Mouse (Mus musculus) MEL (cell line): ENCODE data around the gene Fbxw21. TPM values are rescaled to one million over a fixed set of nuclear protein-coding genes. Genes with fewer than 3 reads are reported as not detected.

ENCODE experiments used
- DNase-seq: peaks from one replicate; pipeline ENCODE4 v3.0.0; 2011; ENCODE audit warnings: low read depth, low spot score
- H3K27ac ChIP-seq: 2 replicates; pipeline ENCODE4 v1.5.1; 2012; ENCODE audit warnings: low read depth, mild to moderate bottlenecking, control low read depth, low read length, moderate library complexity; ENCODE audit not compliant: control insufficient read depth
- H3K27me3 ChIP-seq, 2 experiments: fragments of 150-350 bp in 1 of 2; sonication (generic) in 1 of 2; 2 replicates each; pipeline ENCODE4 v1.6.1; 2012; ENCODE audit warnings: low read length in 2 of 2, mild to moderate bottlenecking in 2 of 2, improper control_type of control experiment in 1 of 2, moderate library complexity in 1 of 2; ENCODE audit not compliant: insufficient read depth in 2 of 2, control insufficient read depth in 1 of 2
- H3K36me3 ChIP-seq, 2 experiments: 2 replicates each; pipeline ENCODE4 v1.6.1; 2012 to 2014; ENCODE audit warnings: low read length in 2 of 2, improper control_type of control experiment in 1 of 2, inconsistent platforms in 1 of 2, mild to moderate bottlenecking in 1 of 2; ENCODE audit not compliant: insufficient read depth in 2 of 2, control insufficient read depth in 1 of 2
- H3K4me1 ChIP-seq, 2 experiments: fragments of 150-350 bp in 1 of 2; sonication (generic) in 1 of 2; 2 replicates each; pipeline ENCODE4 v1.6.1; 2012; ENCODE audit warnings: low read length in 2 of 2, improper control_type of control experiment in 1 of 2, mild to moderate bottlenecking in 1 of 2; ENCODE audit not compliant: insufficient read depth in 2 of 2, control insufficient read depth in 1 of 2
- H3K4me3 ChIP-seq, 2 experiments: fragments of 150-350 bp in 1 of 2; sonication (generic) in 1 of 2; 2 replicates each; pipeline ENCODE4 v1.5.1; 2012; ENCODE audit warnings: low read depth in 2 of 2, low read length in 2 of 2, mild to moderate bottlenecking in 2 of 2, moderate library complexity in 2 of 2, control low read depth in 1 of 2, improper control_type of control experiment in 1 of 2; ENCODE audit not compliant: control insufficient read depth in 1 of 2, insufficient read depth in 1 of 2
- H3K79me2 ChIP-seq: 2 replicates; pipeline ENCODE4 v1.6.1; 2012; ENCODE audit warnings: mild to moderate bottlenecking, low read length, moderate library complexity; ENCODE audit not compliant: control insufficient read depth, poor library complexity, insufficient read depth
- H3K9ac ChIP-seq: 2 replicates; pipeline ENCODE4 v1.6.1; 2012; ENCODE audit warnings: low read depth, mild to moderate bottlenecking, control low read depth, low read length, moderate library complexity; ENCODE audit not compliant: control insufficient read depth, poor library complexity, severe bottlenecking
- H3K9me3 ChIP-seq: fragments of 150-350 bp; sonication (generic); replicated peaks from 2 replicates; pipeline ENCODE4 v1.6.1; 2012; ENCODE audit warnings: mild to moderate bottlenecking, low read length, improper control_type of control experiment, moderate library complexity; ENCODE audit not compliant: insufficient read depth
- CTCF ChIP-seq, 3 experiments: IDR thresholded peaks in 2 of 3; conservative IDR thresholded peaks in 1 of 3; 2 replicates each; pipeline ENCODE4 v1.5.1; 2011 to 2012; ENCODE audit warnings: low read length in 3 of 3, low read depth in 2 of 3, mild to moderate bottlenecking in 2 of 3, improper control_type of control experiment in 1 of 3, inconsistent platforms in 1 of 3, mixed read lengths in 1 of 3, moderate library complexity in 1 of 3; ENCODE audit not compliant: control insufficient read depth in 1 of 3, insufficient read depth in 1 of 3, poor library complexity in 1 of 3, severe bottlenecking in 1 of 3
- E2F4 ChIP-seq: IDR thresholded peaks from 2 replicates; pipeline ENCODE4 v1.6.1; 2011; ENCODE audit warnings: low read depth, low read length, improper control_type of control experiment, borderline replicate concordance
- ELF1 ChIP-seq: IDR thresholded peaks from 2 replicates; pipeline ENCODE4 v1.6.1; 2014; ENCODE audit warnings: low read depth, mild to moderate bottlenecking, inconsistent platforms, low read length, improper control_type of control experiment, moderate library complexity
- EP300 ChIP-seq, 2 experiments: IDR thresholded peaks; 2 replicates each; pipeline ENCODE4 v1.6.1; 2011; ENCODE audit warnings: improper control_type of control experiment in 2 of 2, low read length in 2 of 2, low read depth in 1 of 2, mild to moderate bottlenecking in 1 of 2
- ETS1 ChIP-seq: IDR thresholded peaks from 2 replicates; pipeline ENCODE4 v1.6.1; 2012; ENCODE audit warnings: low read depth, mild to moderate bottlenecking, inconsistent platforms, low read length, improper control_type of control experiment, moderate library complexity
- HCFC1 ChIP-seq: IDR thresholded peaks from 2 replicates; pipeline ENCODE4 v1.6.1; 2012; ENCODE audit warnings: low read depth, mild to moderate bottlenecking, inconsistent platforms, low read length, improper control_type of control experiment, moderate library complexity
- KAT2A ChIP-seq: conservative IDR thresholded peaks from 2 replicates; pipeline ENCODE4 v1.6.1; 2012; ENCODE audit warnings: low read depth, low read length, improper control_type of control experiment, inconsistent platforms
- MXI1 ChIP-seq: IDR thresholded peaks from 2 replicates; pipeline ENCODE4 v1.6.1; 2011; ENCODE audit warnings: mild to moderate bottlenecking, low read depth, low read length, improper control_type of control experiment
- NRF1 ChIP-seq: IDR thresholded peaks from 2 replicates; pipeline ENCODE4 v1.6.1; 2014; ENCODE audit warnings: low read depth, mild to moderate bottlenecking, inconsistent platforms, low read length, improper control_type of control experiment, moderate library complexity; ENCODE audit not compliant: poor library complexity, insufficient read depth, severe bottlenecking
- POLR2AphosphoS2 ChIP-seq: IDR thresholded peaks from 2 replicates; pipeline ENCODE4 v1.6.1; 2011; ENCODE audit warnings: low read length, improper control_type of control experiment
- POLR2AphosphoS5 ChIP-seq: IDR thresholded peaks from 2 replicates; pipeline ENCODE4 v1.6.1; 2012; ENCODE audit warnings: low read depth, borderline replicate concordance, mild to moderate bottlenecking, inconsistent platforms, low read length, moderate library complexity, mixed read lengths
- SMC3 ChIP-seq: IDR thresholded peaks from 2 replicates; pipeline ENCODE4 v1.6.1; 2011; ENCODE audit warnings: low read depth, low read length, improper control_type of control experiment
- TAL1 ChIP-seq: IDR thresholded peaks from 2 replicates; pipeline ENCODE4 v1.6.1; 2012; ENCODE audit warnings: mild to moderate bottlenecking, inconsistent platforms, low read length, moderate library complexity, mixed read lengths
- TBP ChIP-seq: IDR thresholded peaks from 2 replicates; pipeline ENCODE4 v1.8.0; 2011; ENCODE audit warnings: low read depth, low read length, improper control_type of control experiment
- UBTF ChIP-seq: IDR thresholded peaks from 2 replicates; pipeline ENCODE4 v1.6.1; 2012; ENCODE audit warnings: low read depth, mild to moderate bottlenecking, inconsistent platforms, low read length, improper control_type of control experiment, moderate library complexity, borderline replicate concordance; ENCODE audit not compliant: insufficient read depth
- USF1 ChIP-seq: IDR thresholded peaks from 2 replicates; pipeline ENCODE4 v1.6.1; 2014; ENCODE audit warnings: low read depth, mild to moderate bottlenecking, inconsistent platforms, low read length, improper control_type of control experiment, moderate library complexity
- USF2 ChIP-seq, 2 experiments: IDR thresholded peaks; 2 replicates each; pipeline ENCODE4 v1.6.1; 2011 to 2012; ENCODE audit warnings: improper control_type of control experiment in 2 of 2, low read length in 2 of 2, borderline replicate concordance in 1 of 2, inconsistent platforms in 1 of 2, low read depth in 1 of 2, mild to moderate bottlenecking in 1 of 2; ENCODE audit not compliant: insufficient read depth in 1 of 2
- polyA plus RNA-seq, 2 experiments: library from polyadenylated mRNA; stranded (reverse) in 1 of 2; unstranded in 1 of 2; fragments of >175 nt in 1 of 2; fragments of >200 nt in 1 of 2; gene quantifications; 2 replicates each; pipeline versions ENCODE4 v1.2.1 to v1.2.4; 2012; ENCODE audit warnings: low replicate concordance in 2 of 2, low read depth in 1 of 2; ENCODE audit not compliant: insufficient read length in 2 of 2, insufficient read depth in 1 of 2, missing spikeins in 1 of 2
- total RNA-seq: library from RNA; depleted of rRNA; stranded (reverse); fragments of 300-350 nt; gene quantifications from 2 replicates; pipeline ENCODE4 v1.2.3, GENCODE M21; 2012

Fbxw21 gene
- total and polyA plus RNA-seq, 3 experiments, result not detected

GRCm38 (mm10) chr9:109130076-109130475 is 31.8 kb downstream of the Fbxw21 start:
- H3K4me1 ChIP-seq, result no peaks in the 10 kb centered on the region
- H3K9me3 ChIP-seq, result no peaks in the 10 kb centered on the region
- no peak for TF ChIP-seq UBTF
- no peak for TF ChIP-seq E2F4
- TF ChIP-seq USF1, result no peak
- no peak for TF ChIP-seq TAL1
- no peak for TF ChIP-seq HCFC1
- no peak for TF ChIP-seq TBP
- TF ChIP-seq USF2 (IDR thresholded peaks at IDR 0.05; ENCODE audit: borderline replicate concordance in 1 of 2, insufficient read depth in 1 of 2, low read depth in 1 of 2, low read length in 2 of 2), result no peak
- TF ChIP-seq POLR2AphosphoS2, result no peak
- TF ChIP-seq EP300 (IDR thresholded peaks at IDR 0.05; ENCODE audit: low read depth in 1 of 2, low read length in 2 of 2), result no peak
- TF ChIP-seq NRF1, result no peak
- TF ChIP-seq ELF1, result no peak
- TF ChIP-seq ETS1, result no peak
- TF ChIP-seq SMC3, result no peak
- no peak for TF ChIP-seq MXI1
- no peaks in the 10 kb centered on the region for H3K79me2 ChIP-seq
- H3K36me3 ChIP-seq, result no peaks in the 10 kb centered on the region
- DNase-seq, result no peak
- H3K9ac ChIP-seq, result no peak overlapping the region
- no peak overlapping the region for H3K27ac ChIP-seq
- H3K4me3 ChIP-seq, result no peak overlapping the region
- H3K27me3 ChIP-seq, result peaks cover 0 to 3% of the 10 kb centered on the region in 2 experiments; a peak in 2 of 4 replicates

GRCm38 (mm10) chr9:109128211-109128610 is 33.6 kb downstream of the Fbxw21 start:
- no peak overlapping the region for H3K9ac ChIP-seq
- peak; percentile 47 for DNase-seq

More at GRCm38 (mm10) chr9:109128211-109128610, 33.6 kb downstream of the Fbxw21 start:
- Histone ChIP-seq H3K4me1 (peaks cover 0 to 8% of the 10 kb centered on the region in 2 experiments; a peak in 3 of 4 replicates), H3K27me3 (peaks cover 0 to 3% of the 10 kb centered on the region in 2 experiments; a peak in 2 of 4 replicates)
- TF ChIP-seq POLR2AphosphoS5 (no peak), KAT2A (no peak), USF1 (no peak), ELF1 (no peak), SMC3 (peak; percentile 34), CTCF (IDR thresholded peaks at IDR 0.05 in 2 of 3, conservative IDR thresholded peaks at IDR 0.05 in 1 of 3; ENCODE audit: control insufficient read depth in 1 of 3, insufficient read depth in 1 of 3, low read depth in 2 of 3, low read length in 3 of 3, poor library complexity in 1 of 3, severe bottlenecking in 1 of 3) (peak; percentile 33 to 41 (median 35); a peak in 4 of 6 replicates)
- TF ChIP-seq, all 39 proteins: peak for 2
- peaks cover 0 to 2% of the 10 kb centered on the region in 2 experiments; a peak in 2 of 4 replicates for H3K36me3 ChIP-seq
- no peaks in the 10 kb centered on the region for H3K79me2 ChIP-seq
- no peaks in the 10 kb centered on the region for H3K9me3 ChIP-seq
- no peak overlapping the region for H3K27ac ChIP-seq
- no peak overlapping the region for H3K4me3 ChIP-seq
